Mouse (Mus musculus): ENCODE data around the gene Pax3. TPM values are rescaled to one million over a fixed set of nuclear protein-coding genes. Genes with fewer than 3 reads are reported as not detected.

Gene Pax3
- polyA plus RNA-seq, 2 experiments = 0.54 to 0.99 TPM

- no peak for TF ChIP-seq POLR2A (IDR thresholded peaks at IDR 0.05; ENCODE audit: borderline replicate concordance, extremely low read depth, insufficient read depth, insufficient read length)
- Histone ChIP-seq H3K4me2 (replicated peaks; ENCODE audit: low read depth, low read length, severe bottlenecking) (no peak overlapping the region), H3K4me3 (replicated peaks; ENCODE audit: low read length) (no peak overlapping the region), H3K9ac (ENCODE audit: low read depth, low read length, severe bottlenecking) (no peak overlapping the region), H3K27ac (replicated peaks; ENCODE audit: low read depth, low read length) (no peak overlapping the region), H3K4me1 (ENCODE audit: control insufficient read depth, insufficient read depth, low read length) (0 out of 2 replicates have a peak, but pooled peaks cover 6% of the 10 kb centered on the region), H3K36me3 (ENCODE audit: control insufficient read depth, insufficient read depth, low read length) (no peaks in the 10 kb centered on the region), H3K9me3 (ENCODE audit: control insufficient read depth, low read length) (no peaks in the 10 kb centered on the region), H3K27me3 (ENCODE audit: control insufficient read depth, insufficient read depth, low read length) (peaks cover 77% of the 10 kb centered on the region)
- WGBS = 2% methylated on average over 6 of the region's 6 CpGs
- ATAC-seq (ENCODE audit: low FRiP score, low read depth) (no peak), DNase-seq (ENCODE audit: low spot score) (no peak)
Observed at GRCm38 (mm10) chr1:78187788-78188173, 9.2 kb downstream of the Pax3 start.

GRCm38 (mm10) chr1:78187122-78187787 lies 9.7 kb downstream of the Pax3 start:
- Histone ChIP-seq H3K9ac (ENCODE audit: low read depth, low read length, severe bottlenecking) (no peak overlapping the region), H3K36me3 (ENCODE audit: control insufficient read depth, insufficient read depth, low read length) (no peaks in the 10 kb centered on the region), H3K27ac (replicated peaks; ENCODE audit: low read depth, low read length) (no peak overlapping the region), H3K9me3 (ENCODE audit: control insufficient read depth, low read length) (no peaks in the 10 kb centered on the region), H3K4me1 (ENCODE audit: control insufficient read depth, insufficient read depth, low read length) (0 out of 2 replicates have a peak, but pooled peaks cover 6% of the 10 kb centered on the region), H3K4me2 (replicated peaks; ENCODE audit: low read depth, low read length, severe bottlenecking) (no peak overlapping the region), H3K27me3 (ENCODE audit: control insufficient read depth, insufficient read depth, low read length) (peaks cover 72% of the 10 kb centered on the region), H3K4me3 (replicated peaks; ENCODE audit: low read length) (no peak overlapping the region)
- WGBS = 4% methylated on average over 8 of the region's 8 CpGs
- DNase-seq (ENCODE audit: low spot score) (no peak), ATAC-seq (ENCODE audit: low FRiP score, low read depth) (no peak)
- TF ChIP-seq POLR2A (IDR thresholded peaks at IDR 0.05; ENCODE audit: borderline replicate concordance, extremely low read depth, insufficient read depth, insufficient read length) = no peak

- no peak for DNase-seq (ENCODE audit: low spot score)
- no peak overlapping the region for H3K4me3 ChIP-seq (replicated peaks; ENCODE audit: low read length)
- peaks cover 30% of the 10 kb centered on the region for H3K27me3 ChIP-seq (ENCODE audit: control insufficient read depth, insufficient read depth, low read length)
- H3K9ac ChIP-seq (ENCODE audit: low read depth, low read length, severe bottlenecking) = no peak overlapping the region
- 62% methylated on average over 5 of the region's 5 CpGs for WGBS
- no peaks in the 10 kb centered on the region for H3K36me3 ChIP-seq (ENCODE audit: control insufficient read depth, insufficient read depth, low read length)
- H3K9me3 ChIP-seq (ENCODE audit: control insufficient read depth, low read length) = no peaks in the 10 kb centered on the region
- no peak overlapping the region for H3K27ac ChIP-seq (replicated peaks; ENCODE audit: low read depth, low read length)
- no peak for ATAC-seq (ENCODE audit: low FRiP score, low read depth)
- TF ChIP-seq POLR2A (IDR thresholded peaks at IDR 0.05; ENCODE audit: borderline replicate concordance, extremely low read depth, insufficient read depth, insufficient read length) = no peak
- no peaks in the 10 kb centered on the region for H3K4me1 ChIP-seq (ENCODE audit: control insufficient read depth, insufficient read depth, low read length)
- H3K4me2 ChIP-seq (replicated peaks; ENCODE audit: low read depth, low read length, severe bottlenecking) = no peak overlapping the region
Observed at GRCm38 (mm10) chr1:78182954-78183353, 14.0 kb downstream of the Pax3 start.

- DNase-seq (ENCODE audit: low spot score) = no peak
- H3K36me3 ChIP-seq (ENCODE audit: control insufficient read depth, insufficient read depth, low read length) = no peaks in the 10 kb centered on the region
- H3K4me2 ChIP-seq (replicated peaks; ENCODE audit: low read depth, low read length, severe bottlenecking) = no peak overlapping the region
- H3K27ac ChIP-seq (replicated peaks; ENCODE audit: low read depth, low read length) = no peak overlapping the region
- no peak for TF ChIP-seq POLR2A (IDR thresholded peaks at IDR 0.05; ENCODE audit: borderline replicate concordance, extremely low read depth, insufficient read depth, insufficient read length)
- H3K27me3 ChIP-seq (ENCODE audit: control insufficient read depth, insufficient read depth, low read length) = peaks cover 19% of the 10 kb centered on the region
- no peak overlapping the region for H3K9ac ChIP-seq (ENCODE audit: low read depth, low read length, severe bottlenecking)
- ATAC-seq (ENCODE audit: low FRiP score, low read depth) = no peak; the same call in 1 of the 2 replicates
- H3K9me3 ChIP-seq (ENCODE audit: control insufficient read depth, low read length) = no peaks in the 10 kb centered on the region
- H3K4me1 ChIP-seq (ENCODE audit: control insufficient read depth, insufficient read depth, low read length) = no peaks in the 10 kb centered on the region
- 12% methylated on average over 9 of the region's 9 CpGs for WGBS
- no peak overlapping the region for H3K4me3 ChIP-seq (replicated peaks; ENCODE audit: low read length)
Observed at GRCm38 (mm10) chr1:78181882-78182281, 15.1 kb downstream of the Pax3 start.

- peaks cover 15% of the 10 kb centered on the region; the same call in 1 of the 2 replicates for H3K27me3 ChIP-seq (ENCODE audit: control insufficient read depth, insufficient read depth, low read length)
Observed at GRCm38 (mm10) chr1:78172334-78172733, 24.6 kb downstream of the Pax3 start.

More at GRCm38 (mm10) chr1:78172334-78172733, 24.6 kb downstream of the Pax3 start:
- no peak overlapping the region for H3K27ac ChIP-seq (replicated peaks; ENCODE audit: low read depth, low read length)
- H3K9me3 ChIP-seq (ENCODE audit: control insufficient read depth, low read length) = no peaks in the 10 kb centered on the region
- no peak overlapping the region for H3K4me2 ChIP-seq (replicated peaks; ENCODE audit: low read depth, low read length, severe bottlenecking)
- H3K36me3 ChIP-seq (ENCODE audit: control insufficient read depth, insufficient read depth, low read length) = no peaks in the 10 kb centered on the region
- no peak for ATAC-seq (ENCODE audit: low FRiP score, low read depth)
- no peaks in the 10 kb centered on the region for H3K4me1 ChIP-seq (ENCODE audit: control insufficient read depth, insufficient read depth, low read length)
- no peak overlapping the region for H3K9ac ChIP-seq (ENCODE audit: low read depth, low read length, severe bottlenecking)
- TF ChIP-seq POLR2A (IDR thresholded peaks at IDR 0.05; ENCODE audit: borderline replicate concordance, extremely low read depth, insufficient read depth, insufficient read length) = no peak
- 43% methylated on average over 6 of the region's 6 CpGs for WGBS
- H3K4me3 ChIP-seq (replicated peaks; ENCODE audit: low read length) = no peak overlapping the region
- no peak for DNase-seq (ENCODE audit: low spot score)

Data from limb, embryonic 14.5 days (tissue).